Mouse (Mus musculus) naive thymus-derived CD4-positive, alpha-beta T cell, adult 5 months (primary cell): ENCODE measurements around the gene Adarb1. TPM values are rescaled to one million over a fixed set of nuclear protein-coding genes. Genes with fewer than 3 reads are reported as not detected.

ENCODE experiments used
- polyA plus RNA-seq: library from polyadenylated mRNA; unstranded; fragments of 100-300 nt; shearing (Covaris generic); gene quantifications from one replicate; pipeline ENCODE4 v1.2.1, GENCODE M21; 2017

The Adarb1 gene
- polyA plus RNA-seq, result 1.5 TPM

DNA sequence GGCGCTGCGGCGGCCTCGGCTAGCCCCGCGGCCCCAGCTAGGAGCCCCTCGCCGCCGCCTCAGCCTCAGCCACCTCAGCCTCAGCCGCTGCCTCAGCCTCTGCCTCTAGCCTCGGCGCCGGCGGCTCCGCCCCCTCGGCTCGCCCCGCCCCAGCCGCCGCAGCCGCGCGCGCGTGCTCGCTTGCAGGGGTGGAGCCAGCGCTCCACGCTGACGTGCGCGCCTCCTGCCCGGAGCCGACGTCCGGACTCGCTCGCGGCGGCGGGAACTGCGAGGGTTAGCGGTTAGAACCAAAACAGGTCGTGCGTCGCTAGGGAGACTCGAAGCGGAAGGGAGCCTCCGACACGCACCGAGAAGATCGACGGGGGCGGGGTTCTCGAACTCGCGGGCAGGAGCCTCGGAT is at the start of gene Adarb1:
Gene Adarb1, minus strand, starts transcription at position 133 of the 400 bp plus-strand sequence.

DNA sequence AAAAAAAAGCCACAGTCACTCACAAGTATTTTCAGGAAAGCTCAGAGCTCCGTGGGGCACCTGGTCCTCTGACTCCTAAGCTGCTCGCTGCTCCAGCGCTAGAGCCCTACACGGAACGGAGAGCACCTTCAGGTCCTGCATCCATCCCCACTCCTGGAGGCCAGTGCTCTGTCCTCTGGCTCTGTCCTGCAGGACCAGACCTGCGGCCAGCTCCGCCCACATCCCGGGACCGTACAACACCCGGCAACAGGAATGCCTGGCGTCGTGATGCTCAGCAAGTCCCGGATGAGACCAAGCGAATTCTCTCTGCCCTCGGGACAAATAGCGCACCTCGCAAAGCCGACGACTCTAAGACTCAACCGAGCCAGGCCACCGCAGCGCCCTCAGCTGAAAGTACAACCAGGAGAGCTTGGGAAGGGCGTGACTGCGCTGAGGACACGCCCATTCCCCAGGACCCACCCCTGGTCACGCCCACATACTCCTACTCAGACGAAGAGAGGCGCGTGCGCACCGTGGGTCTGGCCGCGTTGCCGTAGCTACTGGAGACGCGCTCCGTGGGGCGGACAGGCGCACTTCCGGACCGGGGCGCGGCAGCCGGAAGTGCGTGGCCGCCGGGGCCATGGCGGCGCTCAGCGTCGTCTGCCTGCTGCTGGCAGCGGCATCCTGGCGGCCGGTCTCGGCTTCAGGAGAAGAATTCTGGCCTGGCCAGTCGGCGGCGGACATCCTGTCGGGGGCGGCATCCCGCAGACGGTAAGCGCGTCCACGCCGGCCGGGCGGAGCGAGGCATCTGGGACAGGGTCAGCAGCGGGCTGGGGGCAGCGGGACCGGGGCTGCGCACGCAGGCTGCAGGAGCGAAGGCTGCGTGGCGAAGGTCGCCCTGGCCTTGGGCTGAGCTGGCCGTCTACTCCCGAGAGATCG is 159.1 kb downstream of the Adarb1 start, which contains the start of gene Pofut2:
Gene Pofut2, plus strand, starts transcription at position 515 of the 918 bp plus-strand sequence.

Other genes starting within 250 kb of the Adarb1 start
- 62.8 TPM for gene Pofut2, start 159.1 kb downstream of the Adarb1 start, polyA plus RNA-seq
- 32.0 TPM for gene Fam207a, start 97.5 kb upstream of the Adarb1 start, polyA plus RNA-seq
- 374 TPM for gene Itgb2, start 112.0 kb upstream of the Adarb1 start, polyA plus RNA-seq
- 123 TPM for gene Pttg1ip, start 163.4 kb upstream of the Adarb1 start, polyA plus RNA-seq
- gene Sumo3, start 187.8 kb upstream of the Adarb1 start, polyA plus RNA-seq, result 113 TPM
- gene Gm49325, start 187.9 kb upstream of the Adarb1 start, polyA plus RNA-seq, result not detected
- gene Ube2g2, start 204.0 kb upstream of the Adarb1 start, polyA plus RNA-seq, result 55.7 TPM